Mouse (Mus musculus): Measurements from ENCODE around the gene Col5a2.

The Col5a2 gene

GRCm38 (mm10) chr1:45423915-45424314 is 79.2 kb downstream of the Col5a2 start:
- no peak for DNase-seq

GRCm38 (mm10) chr1:45420554-45420953 is 82.5 kb downstream of the Col5a2 start:
- DNase-seq = no peak

GRCm38 (mm10) chr1:45419858-45420257 is 83.2 kb downstream of the Col5a2 start:
- no peak for DNase-seq

- peak; percentile 42 for DNase-seq
Observed at GRCm38 (mm10) chr1:45381866-45382265, 121.2 kb downstream of the Col5a2 start.

GRCm38 (mm10) chr1:45379992-45380690 is 122.9 kb downstream of the Col5a2 start:
- DNase-seq = peak; percentile 49

GRCm38 (mm10) chr1:45365427-45365826 is 137.7 kb downstream of the Col5a2 start:
- DNase-seq = no peak

GRCm38 (mm10) chr1:45363274-45363673 is 139.8 kb downstream of the Col5a2 start:
- DNase-seq = no peak

- no peak for DNase-seq
Observed at GRCm38 (mm10) chr1:45359673-45360072, 143.4 kb downstream of the Col5a2 start.

GRCm38 (mm10) chr1:45359147-45359546 is 143.9 kb downstream of the Col5a2 start:
- DNase-seq = no peak

- no peak for DNase-seq
Observed at GRCm38 (mm10) chr1:45358020-45358419, 145.1 kb downstream of the Col5a2 start.

GRCm38 (mm10) chr1:45355944-45356343 is 147.1 kb downstream of the Col5a2 start:
- DNase-seq = peak; percentile 59

GRCm38 (mm10) chr1:45329149-45329548 is 173.9 kb downstream of the Col5a2 start:
- DNase-seq = no peak

Data from lung, postnatal 36 days (tissue).